Mouse (Mus musculus) left cerebral cortex, postnatal 25 days (tissue): ENCODE measurements around the gene Creb1. TPM values are rescaled to one million over a fixed set of nuclear protein-coding genes. Genes with fewer than 3 reads are reported as not detected.
"Not testable (repeated sequence)": the region's sequence is repeated elsewhere in the genome, so short reads cannot be mapped to it uniquely, and the experiment has no call there.

Experiments
- DNase-seq, 2 experiments: peaks; one replicate each; pipeline ENCODE4 v3.0.0; 2022; ENCODE audit warnings: low spot score in 2 of 2, mixed read lengths in 1 of 2
- intact Hi-C: fragments of 180-260 bp; cut with DNase I; formaldehyde crosslinking; loops from one replicate; pipeline ENCODE4 v1.15.1; 2025
- total RNA-seq, 2 experiments: library from RNA; stranded (reverse); gene quantifications; 2 replicates each; pipeline ENCODE4 v1.2.3; 2021

Gene Creb1
- total RNA-seq, 2 experiments from 2014 or later, result 54.4 to 58.0 TPM

- intact Hi-C loops, result loop anchor here (5.0 kb wide), 3 partner anchors 83 to 948 kb away; partner anchors contain the start of gene Creb1
- no peak for DNase-seq
These were observed 83.1 kb downstream of the Creb1 start for GRCm38 (mm10) chr1:64615531-64615991.

DNA sequence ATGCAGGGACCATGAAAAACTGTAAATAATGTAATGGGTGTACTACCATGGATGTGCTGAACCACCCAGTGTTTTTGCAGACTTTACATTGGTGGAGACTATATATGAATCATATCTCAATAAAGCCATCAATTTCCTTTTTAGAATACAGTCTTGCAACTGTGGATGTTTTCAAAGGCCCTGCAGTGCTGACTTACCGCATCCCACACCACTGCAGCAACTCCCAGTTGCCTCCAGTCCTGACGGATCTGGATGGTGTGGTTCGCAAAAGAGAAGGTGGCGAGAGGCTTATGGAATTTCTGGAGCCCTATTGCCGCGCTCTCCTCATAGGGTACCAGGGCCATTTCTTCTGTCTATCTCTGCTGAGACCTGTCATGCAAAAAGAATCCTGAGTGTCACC, 83.6 kb downstream of the Creb1 start:
- intact Hi-C loops, result loop anchor here (5.0 kb wide), 3 partner anchors 84 to 949 kb away; partner anchors contain the start of gene Creb1
- DNase-seq, result no peak

GRCm38 (mm10) chr1:64616531-64616880, 84.1 kb downstream of the Creb1 start:
- intact Hi-C loops, result loop anchor here (5.0 kb wide), 3 partner anchors 84 to 949 kb away; partner anchors contain the start of gene Creb1
- no peak for DNase-seq

- intact Hi-C loops, result loop anchor here (1.0 to 5.0 kb wide), 6 partner anchors 73 to 950 kb away; partner anchors contain the start of genes Ccnyl1 and Creb1
- DNase-seq, result peak; percentile 92 to 97
These were observed 84.7 kb downstream of the Creb1 start, which contains the start of gene Mettl21a for GRCm38 (mm10) chr1:64616881-64617714. Mettl21a (minus strand) TSS chr1:64617242.

DNA sequence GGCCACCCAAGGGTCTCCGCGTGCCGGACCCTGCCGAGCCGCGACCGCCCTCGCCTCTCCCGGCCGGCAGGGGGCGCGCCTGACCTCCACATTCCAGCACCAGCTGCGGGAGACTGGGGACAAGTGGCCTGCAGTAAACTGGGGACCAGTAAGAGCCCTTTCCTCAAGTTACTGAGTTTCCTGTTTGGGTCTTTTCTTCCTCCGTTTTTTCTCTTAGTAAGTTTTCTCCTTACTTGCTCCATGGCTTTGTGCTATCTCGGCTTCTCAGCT, 85.2 kb downstream of the Creb1 start:
- intact Hi-C loops, result loop anchor here (1.0 to 5.0 kb wide), 6 partner anchors 73 to 950 kb away; partner anchors contain the start of genes Ccnyl1 and Creb1

DNA sequence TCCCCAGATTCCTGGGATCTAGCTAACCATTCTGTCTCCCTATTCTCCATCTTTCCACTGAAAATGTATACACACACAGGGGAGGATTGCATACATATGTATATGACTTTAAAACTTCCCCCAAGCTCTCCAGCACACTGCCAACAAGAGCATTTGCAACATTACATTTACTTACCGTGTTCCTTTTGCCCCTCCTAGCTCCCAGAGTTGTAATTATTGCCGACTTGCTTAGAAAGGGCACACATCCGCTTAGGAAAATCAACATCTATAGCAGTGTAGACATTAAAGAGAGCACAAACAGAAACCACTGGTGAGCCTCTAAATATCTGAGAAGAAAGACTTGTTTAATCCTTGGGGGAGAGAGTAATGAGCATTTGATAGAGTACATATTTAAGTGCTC, 85.8 kb downstream of the Creb1 start:
- intact Hi-C loops, result loop anchor here (5.0 kb wide), 3 partner anchors 86 to 951 kb away; partner anchors contain the start of gene Creb1
- DNase-seq, result no peak

More for the DNA sequence above, 85.2 kb downstream of the Creb1 start:
- peak; percentile 85 to 92 for DNase-seq

GRCm38 (mm10) chr1:64621116-64621515, 88.7 kb downstream of the Creb1 start:
- intact Hi-C loops, result loop anchor here (10.0 kb wide), 1 partner anchor 364 kb away; no protein-coding TSS in a partner anchor
- DNase-seq, result peak in 1 of 2 experiments; percentile 44

DNA sequence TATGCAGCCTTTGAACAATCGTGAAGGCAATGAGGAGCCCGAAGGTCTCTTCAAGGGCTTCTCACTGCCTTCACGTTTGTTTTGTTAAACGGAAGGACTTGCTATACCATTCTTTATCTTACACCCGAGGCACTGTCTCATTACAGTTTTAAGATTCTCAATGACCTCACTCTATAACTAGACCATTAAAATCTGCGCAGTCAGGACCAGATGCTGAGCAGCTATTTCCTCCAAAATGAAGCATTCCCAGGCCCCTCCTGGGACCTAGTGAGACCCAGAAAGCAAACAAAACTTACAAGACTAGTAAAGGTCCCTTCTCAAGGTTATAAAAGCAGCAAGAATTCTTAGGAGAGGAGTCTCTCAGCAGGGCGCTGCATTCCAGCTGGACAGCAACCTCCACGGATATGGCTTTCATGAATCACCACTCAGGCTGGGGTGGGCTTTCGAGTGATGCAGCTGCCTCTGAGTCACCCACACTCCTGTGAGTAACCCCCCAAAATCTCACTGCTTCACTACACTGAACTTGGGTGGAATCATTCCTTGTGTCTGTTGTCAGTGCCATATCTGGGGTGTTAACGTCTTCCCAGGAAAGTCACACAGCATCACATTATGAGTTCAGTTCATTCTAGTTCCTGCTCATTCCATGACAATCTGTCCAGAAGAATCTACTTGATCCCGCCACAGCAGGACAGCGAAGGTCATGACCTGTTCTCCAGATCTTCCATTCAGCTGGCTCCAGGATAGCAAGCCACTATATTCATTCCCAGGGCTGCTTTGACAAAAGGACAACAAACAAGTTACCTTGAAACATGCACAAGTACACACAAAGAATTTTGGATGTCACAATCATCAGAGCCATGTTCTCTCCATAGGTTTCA, 91.4 kb downstream of the Creb1 start:
- intact Hi-C loops, result loop anchor here (10.0 kb wide), 1 partner anchor 361 kb away; no protein-coding TSS in a partner anchor
- peak in 1 of 2 experiments; percentile 65 for DNase-seq

DNA sequence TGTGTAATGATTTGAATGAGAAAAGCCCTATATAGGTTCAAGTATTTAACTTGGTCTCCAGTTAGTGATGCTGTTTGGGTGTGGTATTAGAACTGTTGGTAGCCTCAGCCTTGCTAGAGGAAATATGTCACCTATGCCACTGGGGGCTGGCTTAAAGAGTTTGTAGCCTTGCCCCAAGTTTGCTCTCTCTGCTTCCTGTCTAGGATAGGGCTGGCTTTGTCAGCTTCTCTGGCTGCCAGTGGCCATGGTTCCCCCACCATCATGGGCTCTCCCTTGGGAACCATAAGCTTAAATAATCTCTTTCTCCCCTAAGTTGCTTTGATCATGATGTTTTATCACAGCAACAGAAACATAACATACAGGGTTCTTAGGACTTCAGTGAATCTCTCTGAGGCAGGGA, 92.8 kb downstream of the Creb1 start:
- intact Hi-C loops, result loop anchor here (10.0 kb wide), 1 partner anchor 360 kb away; no protein-coding TSS in a partner anchor
- DNase-seq, result no peak

DNA sequence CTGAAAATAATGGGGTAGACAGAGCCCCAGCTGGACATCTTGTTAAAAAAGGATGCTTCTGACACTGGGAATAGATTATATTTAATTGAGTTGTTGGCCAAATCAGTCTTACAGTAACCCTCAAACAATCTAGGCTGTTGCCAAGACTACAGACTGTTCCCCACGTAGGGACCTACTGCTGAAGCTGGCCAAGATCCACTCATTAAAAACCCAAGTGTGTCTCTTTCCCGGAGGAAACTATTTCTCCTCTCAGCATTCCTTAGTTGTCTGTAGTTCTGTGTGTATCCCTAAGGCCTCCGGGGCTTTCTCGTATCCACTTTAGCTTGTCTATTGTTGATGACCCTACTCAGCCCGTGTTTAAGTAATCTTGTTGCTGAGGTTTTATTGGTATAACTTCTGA, 99.1 kb downstream of the Creb1 start:
- no peak for DNase-seq
- intact Hi-C loops, result no loop called here

DNA sequence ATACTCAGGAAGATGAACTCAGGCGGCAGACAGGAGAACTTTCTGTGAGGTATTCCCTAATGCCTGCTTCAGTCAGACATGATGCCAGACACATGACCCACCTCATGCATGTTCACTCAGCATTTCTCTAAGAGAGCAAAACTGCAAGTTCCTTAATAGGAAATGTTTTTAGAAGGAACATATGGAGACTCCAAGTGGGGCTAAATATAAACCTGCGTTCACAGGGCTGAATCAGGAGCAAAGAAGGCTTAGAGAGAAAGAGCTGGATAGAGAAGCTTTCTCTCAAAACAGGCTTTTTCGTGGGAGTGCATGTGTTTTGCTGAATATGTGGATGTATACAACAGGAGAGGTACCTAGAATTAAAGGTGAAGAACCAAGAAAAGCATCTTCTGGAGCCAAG, 100.8 kb downstream of the Creb1 start:
- intact Hi-C loops, result no loop called here
- peak; percentile 51 to 91 for DNase-seq

- DNase-seq, result no peak
- intact Hi-C loops, result no loop called here
These were observed 103.2 kb downstream of the Creb1 start for GRCm38 (mm10) chr1:64635624-64636023.

GRCm38 (mm10) chr1:64639279-64639678, 106.8 kb downstream of the Creb1 start:
- DNase-seq, result no peak
- intact Hi-C loops, result no loop called here

GRCm38 (mm10) chr1:64641069-64641468, 108.6 kb downstream of the Creb1 start:
- DNase-seq, result no peak
- intact Hi-C loops, result no loop called here

GRCm38 (mm10) chr1:64642541-64642940, 110.1 kb downstream of the Creb1 start:
- DNase-seq, intact Hi-C loops: not testable (repeated sequence)

- DNase-seq, result peak in 1 of 2 experiments; percentile 38
- intact Hi-C loops, result no loop called here
These were observed 112.1 kb downstream of the Creb1 start for GRCm38 (mm10) chr1:64644513-64644912.

DNA sequence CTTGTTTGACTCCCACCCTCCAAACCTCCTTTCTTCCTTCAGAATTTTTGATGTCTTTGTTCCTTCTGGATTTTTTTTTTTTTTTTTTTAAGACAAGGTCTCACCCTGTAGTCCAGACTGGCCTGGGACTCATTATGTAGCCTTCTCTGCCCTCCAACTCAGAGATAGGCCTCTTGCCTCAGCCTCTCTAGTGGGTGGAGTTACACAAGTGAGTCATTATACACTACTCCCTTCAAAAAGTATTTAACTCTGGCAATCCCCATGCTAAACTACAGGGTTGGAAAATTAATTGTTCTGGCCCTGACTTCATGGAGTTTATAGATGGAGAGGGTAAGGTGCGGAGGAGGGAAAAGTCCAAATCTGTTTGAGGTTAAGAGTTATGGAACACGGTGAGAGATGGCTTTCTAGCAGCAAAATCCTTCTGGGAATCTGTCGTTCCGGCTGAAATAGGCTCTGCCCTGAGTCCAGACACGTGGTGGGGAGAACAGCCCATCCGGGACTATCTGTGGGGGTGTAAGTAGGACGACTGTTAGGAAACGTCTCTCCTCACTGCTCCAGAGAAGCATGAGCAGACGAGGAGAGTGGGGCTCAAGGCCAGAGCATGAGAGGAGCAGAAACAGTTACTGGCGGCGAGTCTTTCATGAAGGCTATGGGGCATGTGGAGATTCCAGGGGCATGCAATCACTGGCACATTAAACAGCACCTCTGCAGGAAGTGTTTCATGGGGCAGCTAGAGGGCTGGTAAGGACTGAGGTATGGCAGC, 117.1 kb downstream of the Creb1 start:
- intact Hi-C loops, result no loop called here
- no peak for DNase-seq

DNA sequence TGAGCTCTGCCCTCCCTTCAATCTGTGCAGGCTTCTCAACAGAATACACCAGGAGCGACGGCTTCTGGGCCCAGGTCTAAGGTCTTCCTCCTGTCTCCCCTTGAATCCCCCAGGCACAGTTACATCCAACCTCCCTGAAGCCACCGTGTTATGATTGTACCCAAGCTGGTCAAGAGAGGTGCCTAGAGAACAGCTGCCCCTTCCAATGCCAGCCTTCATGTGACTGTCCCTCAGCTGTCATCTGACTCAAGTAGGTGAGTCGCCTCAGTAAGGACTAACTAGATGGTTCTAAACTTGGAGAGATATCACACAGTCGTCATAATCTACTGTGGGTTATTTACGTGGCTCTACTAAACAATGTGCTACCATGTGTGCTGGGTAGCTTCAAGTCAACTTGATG, 121.3 kb downstream of the Creb1 start:
- DNase-seq, result no peak
- intact Hi-C loops, result no loop called here
